Mouse (Mus musculus) layer of hippocampus, adult 11-12 months (tissue): Measurements from ENCODE around the gene Ppp6r1.

ENCODE experiments used
- DNase-seq: peaks from one replicate; pipeline ENCODE4 v3.0.0; 2022; ENCODE audit warnings: low spot score

The Ppp6r1 gene

DNA sequence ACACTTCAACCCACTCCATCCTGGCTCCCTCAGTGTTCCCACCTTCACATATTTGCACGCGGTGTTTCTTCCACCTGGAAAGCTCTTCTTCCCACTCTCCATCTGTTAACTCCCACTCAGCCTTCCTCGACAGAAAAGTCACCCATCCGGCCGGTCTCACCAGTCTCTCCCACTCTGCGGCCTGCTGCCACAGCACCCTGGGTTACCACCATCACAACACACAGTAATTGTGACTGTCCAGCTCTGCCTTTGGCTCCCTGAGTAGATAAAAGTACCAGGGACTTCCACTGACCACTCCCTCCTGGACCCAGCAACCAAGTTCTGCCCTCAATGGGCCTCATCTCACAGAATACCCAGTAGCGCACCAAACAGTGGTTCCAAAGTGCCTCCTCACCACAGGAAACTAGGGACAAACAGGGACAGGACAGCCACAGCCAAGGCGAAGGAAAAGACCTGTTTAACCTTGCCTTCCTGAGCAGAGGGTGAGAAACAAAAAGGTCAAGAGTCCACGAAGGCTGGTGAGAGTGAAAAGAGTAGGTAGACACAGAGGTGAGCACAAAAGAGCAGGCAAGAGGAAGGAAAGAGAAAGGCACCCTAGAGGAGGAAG is 1.2 kb downstream of the Ppp6r1 start:
- DNase-seq = no peak

DNA sequence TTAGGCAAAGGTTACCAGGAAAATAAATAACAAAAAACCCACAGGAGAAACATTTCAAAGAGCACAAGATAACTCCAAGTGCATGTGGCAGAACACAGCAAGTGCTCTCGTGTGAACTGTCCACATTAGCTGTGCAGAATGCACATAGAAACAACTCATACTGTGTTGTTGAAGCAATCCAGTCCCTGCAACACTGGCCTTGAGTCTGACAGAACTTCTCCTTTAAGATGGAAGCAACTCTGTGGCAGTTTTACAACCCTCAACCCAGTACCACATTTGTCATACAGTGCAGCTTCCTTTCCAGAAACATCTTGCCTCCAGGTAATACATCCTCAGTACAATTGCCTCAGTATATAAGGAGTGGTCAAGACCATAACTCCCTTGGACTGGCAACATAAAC is 2.0 kb downstream of the Ppp6r1 start:
- DNase-seq = no peak

DNA sequence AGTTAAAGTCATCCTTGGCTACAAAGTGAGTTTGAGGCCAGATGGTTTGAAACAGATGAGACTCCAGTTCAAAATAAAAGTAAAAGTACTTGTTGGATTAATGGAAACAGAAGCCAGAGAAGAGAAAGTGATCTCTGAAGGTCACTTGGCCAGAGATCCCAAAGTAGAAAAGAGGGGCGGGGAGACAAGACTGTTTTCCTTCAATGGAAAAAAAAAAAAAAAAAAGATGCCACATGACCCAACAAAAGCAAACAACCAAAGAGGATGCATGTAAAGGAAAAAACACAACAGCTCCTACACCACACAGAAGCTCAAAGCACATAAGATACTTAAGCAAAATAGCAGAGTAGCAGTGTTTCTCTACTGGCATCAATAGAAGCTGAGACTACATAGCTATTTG is 2.9 kb downstream of the Ppp6r1 start:
- DNase-seq = no peak

DNA sequence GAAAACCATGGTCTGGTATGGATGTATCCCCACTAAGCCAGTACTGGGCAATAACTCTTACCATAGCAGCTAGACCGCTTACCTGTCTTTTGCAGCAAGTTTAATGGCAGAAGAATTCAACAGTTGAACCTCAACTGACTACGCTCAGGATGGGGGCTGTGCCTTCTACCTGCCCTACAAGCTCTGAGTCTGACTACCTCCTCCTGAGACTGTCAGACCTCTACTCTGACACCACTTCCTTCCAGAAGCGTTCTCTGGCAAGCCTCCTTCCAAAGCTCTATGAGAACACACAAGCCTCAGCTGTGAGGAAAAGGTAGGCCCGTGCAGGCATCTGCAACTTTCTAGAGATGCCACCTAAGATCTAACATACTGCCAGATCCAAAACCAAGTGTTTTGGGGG is 3.4 kb downstream of the Ppp6r1 start:
- DNase-seq = no peak

DNA sequence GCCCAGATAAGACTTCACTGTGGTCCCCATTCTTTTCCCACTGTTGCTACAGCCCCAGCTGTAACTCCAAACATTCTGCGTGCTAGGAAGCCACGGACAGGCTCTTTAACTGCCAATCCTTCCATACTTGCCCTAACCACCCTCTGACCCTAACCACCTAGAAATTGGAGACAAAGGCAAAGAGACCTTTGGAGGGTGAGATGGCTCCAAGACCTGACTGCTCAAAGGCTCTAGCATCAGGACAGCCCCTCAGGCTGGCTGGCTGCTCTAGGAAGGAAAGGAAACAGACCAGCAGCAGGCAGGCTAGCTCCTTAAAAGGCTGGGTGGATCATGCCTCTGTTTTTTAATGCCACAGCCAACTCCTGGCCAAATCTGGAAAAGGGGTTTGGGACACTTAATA is 4.6 kb downstream of the Ppp6r1 start:
- DNase-seq = no peak

DNA sequence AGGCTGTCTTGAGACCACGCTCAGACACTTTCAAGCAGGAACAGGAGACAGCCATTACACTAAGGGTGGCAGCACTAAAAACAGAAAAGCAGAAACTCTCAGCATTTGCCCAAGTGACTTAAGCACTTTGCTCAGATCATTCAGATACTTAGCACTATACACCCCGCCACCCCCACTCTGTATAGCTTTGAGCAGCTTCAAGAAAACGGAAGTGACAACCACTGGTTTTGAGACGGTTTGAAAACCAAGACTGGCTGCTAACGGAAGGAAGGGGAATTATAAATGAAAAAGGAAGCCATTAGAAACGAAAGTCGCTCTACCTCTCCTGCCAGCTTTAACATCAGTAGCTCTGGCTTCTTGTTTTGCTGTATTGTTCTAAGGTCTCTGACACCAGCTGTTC is 5.0 kb downstream of the Ppp6r1 start:
- peak; percentile 65 for DNase-seq

DNA sequence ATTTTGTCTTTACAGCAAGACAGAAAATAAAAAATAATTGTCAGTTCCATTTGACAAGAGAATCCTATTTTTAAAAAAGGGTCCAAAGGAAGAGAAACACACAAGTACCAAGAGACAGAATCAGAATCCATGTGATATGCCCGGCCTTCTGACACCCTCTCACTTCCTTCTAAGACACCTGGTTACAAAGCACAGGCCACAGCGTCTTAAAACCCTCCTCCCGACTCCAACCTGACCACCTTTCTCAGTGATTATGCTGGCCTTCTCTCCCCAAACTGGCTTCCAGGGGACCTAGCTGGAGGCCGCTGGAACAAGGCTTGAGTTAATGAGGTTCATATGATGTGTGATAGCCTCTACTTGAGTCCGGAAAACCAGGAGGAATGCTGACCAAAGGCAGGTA is 5.5 kb downstream of the Ppp6r1 start:
- DNase-seq = no peak

DNA sequence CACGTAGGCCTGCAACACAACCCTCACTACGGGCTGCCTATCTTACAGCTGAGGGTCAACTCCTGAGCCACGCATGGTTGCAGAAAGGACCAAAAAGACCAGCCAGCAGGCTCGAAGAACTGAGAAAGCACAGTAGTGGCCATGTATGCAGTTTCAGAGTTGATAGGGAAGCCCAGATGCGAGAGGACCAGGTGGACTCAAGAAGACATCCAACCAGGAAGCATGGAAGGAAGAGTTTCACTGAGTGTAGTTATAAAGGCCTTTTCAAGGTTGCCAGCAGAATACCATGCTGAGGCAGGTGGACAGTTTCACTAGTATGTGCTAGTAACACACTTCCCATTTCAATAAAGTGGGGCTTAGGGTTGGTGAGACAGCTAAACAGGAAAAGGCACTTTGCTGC is 6.1 kb downstream of the Ppp6r1 start:
- DNase-seq = no peak

DNA sequence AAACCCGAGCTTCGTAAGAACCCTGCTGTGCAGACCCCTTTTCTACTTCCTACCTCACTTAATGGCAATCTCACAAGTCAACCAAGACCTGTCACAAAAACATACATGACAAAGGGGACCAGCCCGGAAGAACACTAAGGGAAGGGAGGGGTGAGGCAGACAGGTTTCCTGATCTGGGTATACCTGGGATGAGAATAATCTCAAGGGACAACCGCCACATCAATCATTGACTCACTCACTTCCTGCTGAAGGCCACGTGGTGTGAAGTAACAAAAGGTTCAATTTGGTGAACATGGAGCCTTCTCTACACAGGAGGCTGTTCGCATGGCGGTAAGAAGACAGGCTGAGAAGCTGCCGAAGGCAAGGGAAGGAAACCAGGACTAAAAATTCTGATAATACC is 7.2 kb downstream of the Ppp6r1 start:
- no peak for DNase-seq

DNA sequence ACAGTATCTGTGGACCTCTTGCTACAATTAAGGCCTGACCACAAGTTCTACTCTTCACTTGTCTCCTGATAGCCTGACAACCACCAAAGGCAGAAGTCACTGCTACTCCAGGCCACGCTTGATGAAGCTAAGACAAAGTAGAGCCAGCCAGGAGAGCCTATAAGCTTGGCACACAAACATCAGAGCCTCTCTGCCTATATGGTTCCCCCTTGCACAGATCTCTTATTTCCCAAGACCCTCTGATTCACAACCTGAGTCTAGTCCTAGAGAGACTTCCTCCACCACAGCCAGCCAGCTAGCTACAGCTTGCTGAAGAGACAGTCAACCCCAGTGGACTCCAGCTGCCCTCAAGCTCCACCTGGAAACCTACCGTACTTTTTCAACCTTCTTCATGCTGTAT is 10.8 kb downstream of the Ppp6r1 start:
- DNase-seq = no peak

DNA sequence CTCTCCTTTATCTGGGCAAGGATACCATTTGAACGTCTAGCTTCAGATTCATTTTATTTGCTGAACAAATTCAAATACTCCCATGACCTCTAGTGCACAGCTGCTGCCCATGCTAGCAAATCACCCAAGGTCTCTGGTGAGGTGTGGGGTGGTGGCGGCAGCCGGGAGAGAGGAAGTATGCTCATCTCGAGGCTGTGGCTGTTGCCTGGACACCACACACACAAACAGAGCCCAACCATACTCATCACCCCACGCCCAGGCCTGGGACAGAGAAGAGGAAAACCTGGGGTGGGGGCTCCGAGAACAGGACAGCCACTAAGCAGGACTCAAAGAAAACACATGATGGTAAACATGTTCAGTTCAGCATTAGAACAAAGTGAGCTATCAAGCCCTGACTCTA is 11.5 kb downstream of the Ppp6r1 start:
- no peak for DNase-seq

DNA sequence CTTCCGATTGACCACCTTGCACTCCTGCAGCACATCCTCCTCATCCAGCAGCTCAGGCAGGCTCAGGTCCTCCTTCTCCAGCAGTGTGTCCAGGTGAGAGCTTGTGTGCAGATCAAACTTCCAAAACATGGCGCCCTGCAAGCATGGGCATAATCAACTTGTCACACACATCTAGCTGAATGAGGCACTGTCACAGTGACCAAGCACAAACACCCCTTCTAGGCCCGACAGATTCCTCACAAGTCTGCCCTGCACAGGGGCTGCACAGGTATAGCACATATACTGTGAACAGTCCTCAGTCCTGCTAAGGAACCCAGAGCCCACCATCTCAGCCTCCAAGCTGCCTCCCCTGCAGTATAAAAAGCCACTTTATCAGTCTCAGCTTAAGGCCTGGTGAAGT is 12.0 kb downstream of the Ppp6r1 start:
- no peak for DNase-seq

DNA sequence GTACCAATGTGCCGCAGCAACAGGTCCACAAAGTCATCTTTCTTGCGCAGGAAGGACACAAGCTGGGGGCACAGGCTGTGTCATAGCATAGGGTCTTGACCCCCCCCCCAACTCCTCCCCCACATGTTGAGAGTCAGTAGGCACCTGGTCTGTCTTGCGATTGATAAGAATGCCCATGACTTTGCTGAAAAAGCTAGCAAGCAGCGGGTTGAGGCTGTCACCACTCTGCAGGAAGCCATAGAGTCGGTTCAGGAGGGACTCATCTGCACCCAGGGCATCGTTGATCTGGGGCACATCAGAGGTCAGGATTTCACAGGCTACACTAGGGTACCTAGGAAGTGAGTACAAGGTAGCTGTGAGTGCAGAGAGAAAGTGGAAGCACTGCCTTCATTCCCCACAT is 15.6 kb downstream of the Ppp6r1 start:
- no peak for DNase-seq

DNA sequence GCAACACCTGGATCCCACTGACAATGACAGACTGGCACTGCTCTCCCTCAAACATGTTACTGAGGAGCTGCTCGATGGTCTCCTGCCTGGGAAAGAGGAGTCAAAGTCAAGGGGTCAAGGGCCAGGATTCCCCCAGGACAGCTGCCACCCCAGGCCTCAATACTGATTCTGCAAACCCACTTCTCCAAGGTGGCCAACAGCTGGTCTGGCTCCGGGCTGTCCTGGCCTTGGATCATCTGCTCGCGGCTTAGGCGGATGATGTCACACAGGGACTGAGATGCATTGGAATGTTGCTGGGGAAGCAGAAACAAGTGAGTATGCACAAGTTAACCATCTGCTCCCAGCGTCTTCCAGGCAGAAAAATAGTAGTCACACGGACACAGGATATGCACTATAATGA is 16.9 kb downstream of the Ppp6r1 start:
- DNase-seq = no peak

DNA sequence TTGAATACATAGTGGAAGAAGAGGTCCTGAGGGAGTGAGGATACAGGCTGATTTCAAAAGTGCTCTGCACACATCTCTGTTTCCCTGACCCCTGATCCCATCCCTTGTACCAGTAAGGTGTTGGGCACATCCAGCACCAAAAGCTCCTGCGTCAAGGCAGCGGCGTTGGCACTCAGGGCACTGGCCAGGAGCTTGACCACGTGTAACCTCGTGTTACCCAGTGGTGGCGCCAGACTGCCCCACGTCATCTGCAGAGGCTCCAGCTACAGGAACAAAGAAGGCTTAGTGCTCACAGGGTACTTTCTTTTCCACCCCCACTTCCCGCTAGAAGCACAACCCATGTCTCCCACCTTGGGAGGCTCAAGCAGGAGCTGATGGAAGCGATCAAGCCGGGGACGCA is 17.7 kb downstream of the Ppp6r1 start:
- peak; percentile 61 for DNase-seq

DNA sequence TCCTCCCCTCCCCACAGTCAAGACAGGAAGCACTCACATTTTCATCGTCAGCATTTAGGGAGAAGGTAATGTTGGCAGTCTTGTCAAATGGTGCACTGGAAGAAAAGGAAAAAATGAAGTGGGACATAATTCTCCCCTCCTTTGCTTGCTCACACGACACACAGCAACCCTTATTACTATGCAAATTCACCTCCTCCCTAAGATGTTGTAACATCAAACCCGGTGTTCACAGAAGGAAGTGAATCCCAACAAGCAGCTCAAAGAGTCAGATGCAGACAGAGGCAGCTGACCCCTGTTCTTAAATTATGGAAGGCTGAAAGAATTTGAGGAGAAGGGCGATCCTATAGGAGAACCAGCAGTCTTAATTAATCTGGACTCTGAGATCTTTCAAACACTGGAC is 22.6 kb downstream of the Ppp6r1 start:
- DNase-seq = no peak

DNA sequence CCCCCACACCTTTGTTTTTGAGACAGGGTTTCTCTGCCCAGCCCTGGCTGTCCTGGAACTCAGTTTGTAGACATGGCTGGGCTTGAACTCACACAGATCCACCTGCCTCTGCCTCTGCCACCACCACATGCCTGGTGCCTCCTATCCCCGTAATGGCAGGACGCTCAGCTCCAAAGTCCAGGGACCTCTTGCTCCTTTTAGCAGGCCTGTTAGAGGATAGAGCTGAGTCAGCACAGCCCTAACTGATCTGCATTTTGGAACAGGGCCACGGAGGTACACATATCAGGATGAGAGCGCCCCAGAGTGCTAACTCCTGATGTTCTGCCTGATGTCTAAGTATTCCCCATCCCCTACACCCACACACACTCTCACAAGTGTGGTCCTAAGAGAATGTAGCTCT is 27.8 kb downstream of the Ppp6r1 start, which contains the start of gene Tmem86b:
Gene Tmem86b (minus strand): TSS at position 392 of the 400 bp plus-strand sequence.
- DNase-seq = no peak

DNA sequence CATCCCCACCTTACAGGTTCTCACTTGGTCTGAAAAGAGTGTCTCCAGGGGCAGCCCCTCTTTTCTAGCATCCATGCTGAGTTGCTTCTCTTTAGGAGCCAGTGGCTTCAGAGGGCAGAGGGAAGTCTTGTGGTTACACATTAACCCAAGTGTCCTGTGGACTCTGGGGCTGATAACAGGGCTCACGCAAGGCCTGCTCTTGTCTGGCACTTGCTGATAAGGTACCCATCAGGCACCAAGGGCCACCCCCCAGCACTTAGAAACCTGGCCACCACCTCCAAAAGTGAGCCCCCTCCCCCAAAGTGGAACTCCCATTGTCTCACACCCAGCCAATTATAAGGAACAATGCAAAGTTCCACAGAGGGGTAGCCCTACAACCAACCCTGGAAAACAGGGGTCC is 28.6 kb downstream of the Ppp6r1 start:
- no peak for DNase-seq

DNA sequence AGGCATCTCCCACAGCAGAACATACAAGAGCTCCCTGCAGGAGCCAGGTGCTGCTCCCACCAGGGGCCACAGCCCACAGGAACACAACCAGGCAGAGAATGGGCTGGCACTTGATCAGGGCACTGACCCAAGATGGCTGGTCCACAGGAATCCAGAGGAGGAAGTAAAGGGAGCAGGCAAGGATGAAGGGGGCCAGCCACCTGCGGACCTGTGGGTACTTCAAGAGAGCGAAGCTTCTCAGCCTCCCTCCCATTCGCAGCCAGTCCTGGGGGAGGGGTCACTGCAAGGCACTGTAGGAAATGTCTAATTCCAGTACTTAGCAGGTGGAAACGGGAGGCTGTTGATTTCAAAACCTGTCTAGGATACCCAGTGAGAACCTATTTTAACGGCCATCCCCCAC is 29.2 kb downstream of the Ppp6r1 start:
- no peak for DNase-seq

DNA sequence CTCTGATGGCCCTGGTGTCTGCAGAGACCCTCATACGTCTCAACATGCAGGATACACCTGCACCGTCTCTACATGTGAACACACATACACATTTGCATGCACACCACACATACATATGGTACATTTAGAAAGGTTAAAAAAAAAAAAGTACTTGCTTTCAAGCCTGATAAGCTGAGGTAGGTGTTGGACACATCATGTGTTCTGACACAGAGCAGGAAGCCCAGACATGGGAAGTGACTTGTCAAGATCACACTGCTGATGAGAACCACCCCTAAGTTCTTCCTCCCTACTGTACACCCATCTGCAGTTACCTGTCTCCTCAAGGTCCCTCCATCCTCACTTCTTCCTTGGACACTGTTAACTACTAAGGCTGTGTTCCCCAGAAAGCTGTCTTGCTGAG is 32.9 kb downstream of the Ppp6r1 start:
- no peak for DNase-seq

DNA sequence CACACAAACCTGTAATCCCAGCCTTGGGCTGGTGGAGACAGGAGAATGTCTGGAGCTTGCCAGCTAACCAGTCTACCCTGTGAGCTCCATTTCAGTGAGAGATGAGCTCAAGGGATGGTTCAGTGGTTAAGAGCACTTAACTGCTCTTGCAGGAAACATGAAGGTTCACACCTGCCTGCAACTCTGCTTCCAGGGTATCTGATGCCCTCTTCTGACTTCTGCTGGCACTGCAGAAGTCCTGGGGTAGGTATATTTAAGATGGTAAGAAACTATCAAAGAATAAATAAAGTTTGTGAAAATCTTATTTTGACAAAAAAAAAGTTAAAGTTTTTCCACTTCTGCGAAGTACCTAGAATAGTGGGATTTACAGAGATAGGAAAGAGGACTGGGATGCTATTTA is 34.5 kb downstream of the Ppp6r1 start:
- DNase-seq = no peak

DNA sequence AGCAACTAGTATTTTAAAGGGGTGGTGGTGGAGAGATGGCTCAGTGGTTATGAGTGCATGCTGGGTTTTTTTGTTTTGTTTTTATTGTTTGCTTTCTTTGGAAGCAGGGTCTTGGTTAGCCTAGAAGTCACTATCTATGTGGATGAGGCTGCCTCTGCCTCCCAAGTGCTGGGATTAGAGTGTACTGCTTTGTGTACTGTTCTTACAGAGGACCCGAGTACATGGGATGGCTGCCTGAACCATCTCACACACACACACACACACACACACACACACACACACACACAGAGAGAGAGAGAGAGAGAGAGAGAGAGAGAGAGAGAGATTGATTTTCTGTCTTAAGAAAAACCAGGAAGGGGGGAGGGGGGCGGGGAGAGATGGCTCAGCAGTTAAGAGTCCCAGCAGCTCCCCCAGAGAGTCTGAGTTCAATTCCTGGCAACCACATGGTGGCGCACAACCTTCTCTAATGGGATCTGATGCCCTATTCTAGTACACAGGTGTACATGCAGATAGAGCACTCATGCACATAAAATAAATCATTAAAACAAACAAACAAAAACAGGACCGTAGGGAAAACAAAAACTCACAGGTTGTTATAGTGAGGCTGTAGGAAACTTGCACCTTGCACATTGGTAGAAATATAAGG is 35.2 kb downstream of the Ppp6r1 start:
- DNase-seq = peak; percentile 47

DNA sequence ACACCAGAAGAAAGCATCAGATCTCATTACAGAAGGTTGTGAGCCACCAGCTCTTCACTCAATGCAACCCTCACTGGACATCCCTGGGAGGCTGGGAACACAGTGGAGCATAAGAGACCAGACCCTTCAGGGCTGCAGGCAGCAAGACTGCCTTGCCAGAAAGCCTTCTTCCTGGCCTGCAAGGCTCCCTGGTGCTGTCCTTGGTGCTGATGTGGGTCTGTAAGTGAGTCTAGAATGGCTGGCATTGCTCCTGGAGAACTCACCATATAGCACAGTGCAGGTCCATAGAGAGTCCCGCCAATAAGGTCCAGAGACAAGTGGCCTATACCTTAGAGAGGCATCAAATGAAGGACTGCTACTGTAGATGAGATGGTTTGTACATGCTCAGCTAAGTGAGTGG is 38.8 kb downstream of the Ppp6r1 start:
- DNase-seq = no peak

DNA sequence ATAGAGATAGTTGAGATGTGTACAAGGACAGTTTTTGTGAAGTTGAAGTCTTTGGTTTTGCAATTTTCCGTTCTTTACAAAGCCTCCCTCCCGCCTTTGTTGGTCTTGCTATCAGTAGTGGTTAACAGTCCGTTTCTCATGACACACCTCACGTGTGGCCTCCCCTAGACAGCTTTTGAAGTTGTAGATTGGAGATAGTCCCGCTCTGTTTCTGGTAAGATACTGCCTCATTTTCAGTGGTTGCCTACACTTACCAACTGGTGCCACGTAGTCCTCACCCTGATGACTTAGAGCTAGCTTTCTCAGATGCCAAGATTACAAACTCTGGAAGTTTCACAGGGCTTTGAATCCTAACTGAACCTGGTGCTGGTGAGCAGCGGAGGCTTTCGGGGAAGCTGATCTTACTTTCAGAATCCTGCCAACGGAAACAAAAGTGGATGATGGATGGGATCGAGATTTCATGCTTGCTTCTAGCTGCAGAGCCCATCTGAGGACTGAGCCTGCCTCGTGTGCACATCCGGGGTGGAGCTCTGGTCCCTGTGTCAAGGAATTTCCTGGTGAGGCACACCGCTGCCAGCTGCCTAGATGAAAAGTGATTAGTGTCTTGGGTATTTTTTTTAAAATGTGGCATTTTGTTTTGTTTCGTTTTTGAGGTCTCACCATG is 44.9 kb downstream of the Ppp6r1 start:
- no peak for DNase-seq
